Mouse (Mus musculus) forebrain, embryonic 16.5 days (tissue): ENCODE measurements at regions not wholly inside any gene's neighbourhood (a gene's known extent, or its start where the extent isn't known, plus 50 kb on each side); places are given as distances from the start of the nearest gene placed in this dataset.

ENCODE experiments used
- ATAC-seq: fragments of 200-750 bp; cut with Nextera tagmentation; 2 replicates; pipeline ENCODE4 v1.8.0; 2017; ENCODE audit warnings: mild to moderate bottlenecking, moderate library complexity
- H3K27ac ChIP-seq: fragments of 300-500 bp; sonication (generic); 2 replicates; pipeline ENCODE4 v1.5.1; 2014; ENCODE audit warnings: low read length, control low read depth
- H3K27me3 ChIP-seq: fragments of 300-500 bp; sonication (generic); replicated peaks from 2 replicates; pipeline ENCODE4 v1.6.1; 2014; ENCODE audit warnings: low read length; ENCODE audit not compliant: control insufficient read depth, insufficient read depth
- H3K36me3 ChIP-seq: fragments of 300-500 bp; sonication (generic); 2 replicates; pipeline ENCODE4 v1.6.1; 2014; ENCODE audit not compliant: control insufficient read depth, insufficient read depth
- H3K4me1 ChIP-seq: fragments of 300-500 bp; sonication (generic); replicated peaks from 2 replicates; pipeline ENCODE4 v1.6.1; 2014; ENCODE audit warnings: low read length; ENCODE audit not compliant: control insufficient read depth, insufficient read depth
- H3K4me2 ChIP-seq: fragments of 300-500 bp; sonication (generic); 2 replicates; pipeline ENCODE4 v1.6.1; 2014; ENCODE audit warnings: mild to moderate bottlenecking, low read length, control low read depth
- H3K4me3 ChIP-seq: fragments of 300-500 bp; sonication (generic); replicated peaks from 2 replicates; pipeline ENCODE4 v1.5.1; 2014; ENCODE audit warnings: mild to moderate bottlenecking, low read length, control low read depth
- H3K9ac ChIP-seq: fragments of 300-500 bp; sonication (generic); replicated peaks from 2 replicates; pipeline ENCODE4 v1.6.1; 2014; ENCODE audit warnings: low read depth, low read length, control low read depth
- H3K9me3 ChIP-seq: fragments of 300-500 bp; sonication (generic); 2 replicates; pipeline ENCODE4 v1.6.1; 2016; ENCODE audit warnings: low read length; ENCODE audit not compliant: control insufficient read depth
- WGBS: fragments of 180-500 bp; shearing (Covaris S2); extraction: QIAGEN DNeasy Blood & Tissue Kit; methylation state at CpG from one replicate; pipeline ENCODE4 v1.1.7; 2014; 5-methylcytosine and 5-hydroxymethylcytosine counted together

DNA sequence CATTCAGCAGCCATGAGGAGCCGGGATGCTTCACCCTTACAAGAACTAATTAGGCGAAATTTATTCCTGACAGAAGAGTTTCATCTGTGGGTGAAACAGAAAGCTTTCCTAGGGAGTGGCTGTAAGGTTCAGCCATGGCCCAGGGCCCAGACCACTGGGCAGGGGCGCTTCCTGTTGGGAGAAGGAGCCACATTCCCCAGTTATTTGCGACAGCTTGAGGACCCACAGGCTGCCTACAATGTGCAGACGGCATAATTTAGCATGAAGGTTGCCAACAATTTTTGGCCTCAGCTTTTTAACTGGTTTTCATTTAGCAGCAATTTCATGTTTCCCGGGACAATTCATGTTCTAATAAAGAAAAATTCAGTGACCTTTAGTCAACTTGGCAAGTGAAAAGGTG lies 106.7 kb upstream of the Spag17 start:
- Histone ChIP-seq H3K27ac (no peak overlapping the region), H3K36me3 (no peaks in the 10 kb centered on the region), H3K27me3 (no peaks in the 10 kb centered on the region), H3K4me3 (no peak overlapping the region), H3K4me1 (no peaks in the 10 kb centered on the region), H3K9ac (no peak overlapping the region), H3K4me2 (no peak overlapping the region), H3K9me3 (no peaks in the 10 kb centered on the region)
- 83% methylated on average over 6 of the region's 6 CpGs for WGBS
- no peak for ATAC-seq

GRCm38 (mm10) chr3:99785955-99786529 lies 99.2 kb upstream of the Spag17 start:
- no peak overlapping the region for H3K27ac ChIP-seq
- WGBS: 74% methylated on average over 3 of the region's 3 CpGs
- H3K9me3 ChIP-seq: no peaks in the 10 kb centered on the region
- H3K4me1 ChIP-seq: no peaks in the 10 kb centered on the region
- no peak for ATAC-seq
- H3K4me3 ChIP-seq: no peak overlapping the region
- no peak overlapping the region for H3K9ac ChIP-seq
- no peak overlapping the region for H3K4me2 ChIP-seq
- no peaks in the 10 kb centered on the region for H3K36me3 ChIP-seq
- H3K27me3 ChIP-seq: no peaks in the 10 kb centered on the region

GRCm38 (mm10) chr3:99791316-99791715 lies 93.9 kb upstream of the Spag17 start:
- ATAC-seq: no peak
- no peaks in the 10 kb centered on the region for H3K27me3 ChIP-seq
- no peak overlapping the region for H3K27ac ChIP-seq
- no peaks in the 10 kb centered on the region for H3K4me1 ChIP-seq
- no peak overlapping the region for H3K4me3 ChIP-seq
- 53% methylated on average over 6 of the region's 6 CpGs for WGBS
- H3K4me2 ChIP-seq: no peak overlapping the region
- no peaks in the 10 kb centered on the region for H3K9me3 ChIP-seq
- no peaks in the 10 kb centered on the region for H3K36me3 ChIP-seq
- H3K9ac ChIP-seq: no peak overlapping the region

DNA sequence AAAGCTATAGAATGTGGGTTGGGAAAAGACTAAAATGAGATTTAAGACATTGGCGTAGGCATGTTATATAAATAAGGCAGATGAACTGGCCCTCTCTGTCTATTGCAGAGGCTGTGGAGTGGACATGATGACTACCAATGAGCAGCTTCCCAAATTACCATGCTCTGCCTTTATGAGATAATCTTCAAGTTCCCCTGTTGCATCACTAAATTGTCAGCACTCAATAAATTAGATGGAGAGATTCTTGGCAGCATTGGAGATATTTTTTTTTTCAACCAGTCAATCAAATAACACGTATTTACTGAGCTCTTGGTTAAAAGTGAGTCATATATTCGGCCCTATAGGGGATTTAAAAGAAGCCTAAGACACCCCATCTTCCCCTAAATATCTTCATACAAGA lies 91.6 kb upstream of the Spag17 start:
- no peak overlapping the region for H3K4me2 ChIP-seq
- H3K27me3 ChIP-seq: no peaks in the 10 kb centered on the region
- H3K4me3 ChIP-seq: no peak overlapping the region
- H3K9me3 ChIP-seq: no peaks in the 10 kb centered on the region
- WGBS: 79% methylated on average over 3 of the region's 3 CpGs
- H3K36me3 ChIP-seq: no peaks in the 10 kb centered on the region
- H3K27ac ChIP-seq: no peak overlapping the region
- ATAC-seq: no peak
- no peaks in the 10 kb centered on the region for H3K4me1 ChIP-seq
- no peak overlapping the region for H3K9ac ChIP-seq

DNA sequence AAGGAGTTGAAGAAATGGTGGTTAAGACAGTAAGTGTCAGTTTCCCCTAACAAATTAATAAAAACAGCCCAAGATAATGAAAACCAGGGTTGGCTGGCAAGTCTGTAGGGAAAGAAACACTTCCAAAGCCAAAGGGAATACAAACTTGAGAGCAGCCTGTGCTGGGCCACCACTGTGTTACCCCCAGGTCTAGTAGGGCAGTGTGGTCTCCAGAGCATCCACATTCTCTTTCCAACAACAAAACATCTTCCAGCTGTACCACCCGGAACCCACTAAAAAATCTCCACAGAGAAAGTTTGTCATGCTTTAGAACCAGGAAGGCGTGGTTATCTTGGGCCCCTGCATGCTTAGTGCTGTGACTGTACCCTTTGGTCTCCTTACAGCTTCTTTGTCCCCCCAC lies 89.4 kb upstream of the Spag17 start:
- H3K4me3 ChIP-seq: no peak overlapping the region
- no peak for ATAC-seq
- no peaks in the 10 kb centered on the region for H3K4me1 ChIP-seq
- H3K27ac ChIP-seq: no peak overlapping the region
- no peak overlapping the region for H3K4me2 ChIP-seq
- no peak overlapping the region for H3K9ac ChIP-seq
- H3K27me3 ChIP-seq: no peaks in the 10 kb centered on the region
- H3K36me3 ChIP-seq: no peaks in the 10 kb centered on the region
- WGBS: 96% methylated on average over 2 of the region's 2 CpGs
- H3K9me3 ChIP-seq: no peaks in the 10 kb centered on the region

DNA sequence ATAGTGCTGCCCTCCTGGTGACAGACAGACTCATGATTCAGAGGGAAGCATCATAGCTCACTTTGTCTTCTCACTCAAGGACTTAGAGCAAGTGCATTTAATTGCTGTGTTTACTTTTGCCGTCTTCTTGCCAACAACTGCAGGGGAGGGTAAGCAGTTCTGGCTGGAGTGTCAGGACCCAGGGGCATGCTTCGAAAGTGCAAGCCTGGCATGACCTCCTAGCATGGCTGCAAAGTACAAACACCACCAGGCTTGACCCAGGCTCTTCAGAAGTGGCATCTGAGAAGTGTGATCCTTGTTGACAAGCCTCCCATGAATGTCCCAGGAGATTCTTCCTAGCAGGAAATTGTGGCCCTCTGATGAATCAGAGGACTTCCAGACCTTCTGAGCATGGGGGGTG lies 87.4 kb upstream of the Spag17 start:
- H3K27ac ChIP-seq: no peak overlapping the region
- no peaks in the 10 kb centered on the region for H3K4me1 ChIP-seq
- H3K27me3 ChIP-seq: no peaks in the 10 kb centered on the region
- no peak for ATAC-seq
- H3K9me3 ChIP-seq: no peaks in the 10 kb centered on the region
- H3K9ac ChIP-seq: no peak overlapping the region
- 66% methylated on average over 2 of the region's 2 CpGs for WGBS
- no peak overlapping the region for H3K4me3 ChIP-seq
- no peaks in the 10 kb centered on the region for H3K36me3 ChIP-seq
- no peak overlapping the region for H3K4me2 ChIP-seq

GRCm38 (mm10) chr3:99810532-99810931 lies 74.7 kb upstream of the Spag17 start:
- H3K27ac ChIP-seq: no peak overlapping the region
- 83% methylated on average over 4 of the region's 4 CpGs for WGBS
- no peak for ATAC-seq

GRCm38 (mm10) chr3:99811276-99811675 lies 73.9 kb upstream of the Spag17 start:
- no peak overlapping the region for H3K9ac ChIP-seq
- ATAC-seq: no peak
- no peak overlapping the region for H3K4me3 ChIP-seq
- no peaks in the 10 kb centered on the region for H3K36me3 ChIP-seq
- H3K9me3 ChIP-seq: no peaks in the 10 kb centered on the region
- H3K4me2 ChIP-seq: no peak overlapping the region
- no peak overlapping the region for H3K27ac ChIP-seq
- WGBS: 90% methylated on average over 3 of the region's 3 CpGs
- no peaks in the 10 kb centered on the region for H3K27me3 ChIP-seq
- H3K4me1 ChIP-seq: no peaks in the 10 kb centered on the region

More at GRCm38 (mm10) chr3:99810532-99810931, 74.7 kb upstream of the Spag17 start:
- no peak overlapping the region for H3K9ac ChIP-seq
- H3K4me3 ChIP-seq: no peak overlapping the region
- H3K36me3 ChIP-seq: no peaks in the 10 kb centered on the region
- H3K9me3 ChIP-seq: no peaks in the 10 kb centered on the region
- no peak overlapping the region for H3K4me2 ChIP-seq
- no peaks in the 10 kb centered on the region for H3K27me3 ChIP-seq
- H3K4me1 ChIP-seq: no peaks in the 10 kb centered on the region

DNA sequence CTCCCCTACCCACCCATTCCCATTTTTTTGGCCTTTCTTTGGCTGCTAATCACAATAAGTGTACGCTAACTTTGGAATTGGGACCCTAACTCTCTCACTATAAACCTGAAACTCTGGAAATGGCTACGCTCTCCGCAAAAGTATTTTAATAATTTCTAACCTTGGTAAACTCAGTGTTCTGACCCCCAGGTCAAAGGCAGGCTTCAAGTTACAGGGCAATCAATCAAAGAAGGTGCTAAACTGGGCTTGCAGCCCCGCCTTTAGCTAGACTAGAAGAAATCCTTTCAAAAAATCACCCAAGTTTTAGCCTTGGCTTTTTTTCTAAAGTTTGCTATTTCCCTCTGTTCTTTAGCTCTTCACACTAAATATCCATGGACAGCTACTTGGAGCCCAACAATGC lies 72.4 kb upstream of the Spag17 start:
- Histone ChIP-seq H3K36me3 (no peaks in the 10 kb centered on the region), H3K4me2 (no peak overlapping the region), H3K4me1 (no peaks in the 10 kb centered on the region), H3K27me3 (no peaks in the 10 kb centered on the region), H3K9ac (no peak overlapping the region), H3K9me3 (no peaks in the 10 kb centered on the region), H3K4me3 (no peak overlapping the region), H3K27ac (no peak overlapping the region)
- no peak for ATAC-seq
- WGBS: 90% methylated on average over 4 of the region's 4 CpGs

- no peaks in the 10 kb centered on the region for H3K4me1 ChIP-seq
- H3K27ac ChIP-seq: no peak overlapping the region
- WGBS: 65% methylated on average over 3 of the region's 3 CpGs
- no peaks in the 10 kb centered on the region for H3K27me3 ChIP-seq
- H3K9me3 ChIP-seq: no peaks in the 10 kb centered on the region
- no peak overlapping the region for H3K4me3 ChIP-seq
- H3K36me3 ChIP-seq: no peaks in the 10 kb centered on the region
- no peak for ATAC-seq
- no peak overlapping the region for H3K4me2 ChIP-seq
- H3K9ac ChIP-seq: no peak overlapping the region
Measured at GRCm38 (mm10) chr3:99815115-99815514, 70.1 kb upstream of the Spag17 start.
